Mouse (Mus musculus) retina, postnatal 7 days (tissue): ENCODE results near the gene Aak1.
A peak's percentile ranks its signal among the peaks of the same experiment; 100 is the strongest.
"Not testable (repeated sequence)": the region's sequence is repeated elsewhere in the genome, so short reads cannot be mapped to it uniquely, and the experiment has no call there.

Source experiments
- DNase-seq: peaks from one replicate; pipeline ENCODE4 v3.0.0-alpha.2; 2012; ENCODE audit warnings: low read depth, low spot score

Gene Aak1

GRCm38 (mm10) chr6:86839089-86839488 is 10.2 kb upstream of the Aak1 start:
- no peak for DNase-seq

GRCm38 (mm10) chr6:86841949-86842348 is 7.4 kb upstream of the Aak1 start:
- no peak for DNase-seq

DNA sequence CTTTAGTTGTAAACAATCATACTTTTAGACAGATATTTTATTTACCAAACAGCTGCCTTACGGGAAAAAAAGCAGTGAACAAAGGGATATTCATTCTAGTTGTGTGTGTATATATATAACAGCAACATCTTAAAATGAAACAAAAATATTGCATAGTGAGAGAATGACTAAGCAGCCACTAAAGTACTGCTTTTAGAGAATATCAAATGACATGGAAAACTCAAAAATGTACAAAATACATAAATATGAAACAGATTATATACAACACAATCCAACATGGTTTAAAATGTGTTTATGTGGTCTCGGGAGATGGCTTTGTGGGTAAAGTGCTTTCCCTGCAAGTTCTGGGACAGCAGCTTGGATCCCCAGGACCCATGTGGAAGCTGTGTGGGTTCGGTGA is 5.7 kb upstream of the Aak1 start:
- DNase-seq = no peak

DNA sequence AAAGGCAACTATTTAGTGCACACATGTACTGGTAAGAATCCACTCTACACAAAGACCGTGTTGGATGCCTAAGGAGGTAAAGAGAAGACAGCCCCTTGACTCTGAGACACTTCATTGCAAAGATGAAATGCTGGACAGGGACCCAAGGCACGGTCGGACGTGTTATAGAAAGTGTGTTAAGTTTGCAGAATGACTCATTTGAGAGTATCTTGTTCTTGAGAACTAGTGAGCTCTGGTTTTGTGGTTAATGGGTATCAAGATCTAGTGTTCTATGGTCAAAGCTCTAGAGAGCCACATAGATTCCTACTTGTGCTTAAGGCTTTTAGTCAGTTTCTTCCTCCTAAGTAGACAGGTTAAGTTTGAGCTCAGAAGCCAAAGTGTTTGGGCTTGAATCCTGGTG is 2.9 kb upstream of the Aak1 start:
- DNase-seq = no peak

DNA sequence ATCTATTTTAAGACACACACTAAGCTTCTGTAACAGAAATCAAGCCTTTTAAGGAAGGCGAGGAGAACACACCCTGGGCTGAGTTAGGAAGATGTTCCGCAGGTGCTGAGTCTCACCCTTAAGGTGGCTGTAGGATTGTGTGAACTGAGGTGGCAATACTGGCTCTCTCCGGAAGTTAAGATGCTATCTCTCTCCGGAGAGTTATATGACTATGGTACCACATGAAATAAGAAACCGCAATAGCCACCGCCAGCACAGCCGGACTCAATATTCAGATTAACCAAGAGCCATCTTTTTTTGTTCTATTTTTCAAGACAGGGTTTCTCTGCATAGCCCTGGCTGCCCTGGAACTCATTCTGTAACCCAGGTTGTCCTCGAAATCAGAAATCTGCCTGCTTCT is 1.5 kb upstream of the Aak1 start:
- DNase-seq = no peak

GRCm38 (mm10) chr6:86848580-86848914 is 770 bp upstream of the Aak1 start:
- DNase-seq = no peak

- DNase-seq = peak; percentile 4
Observed at GRCm38 (mm10) chr6:86849692-86850445, 552 bp downstream of the Aak1 start.

DNA sequence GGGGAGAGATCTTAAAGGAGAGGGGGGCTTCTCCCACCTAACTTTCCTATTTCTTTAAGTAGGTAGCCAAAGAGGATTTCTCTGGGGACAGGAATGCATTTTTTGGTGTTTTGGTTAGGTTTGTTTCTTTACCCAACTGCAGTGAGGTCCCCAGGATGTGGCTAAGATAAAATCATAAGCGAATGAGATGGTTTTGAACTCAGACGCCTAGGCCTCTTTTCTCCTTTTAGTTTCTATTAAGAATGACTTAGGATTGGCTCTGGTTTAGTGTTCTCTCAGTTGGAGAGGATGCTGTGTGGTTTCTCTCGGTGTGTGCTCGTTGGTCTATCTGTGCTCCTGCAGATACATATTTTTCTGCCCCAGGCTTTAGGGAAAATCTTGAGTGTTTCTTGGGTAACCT is 1.3 kb downstream of the Aak1 start:
- DNase-seq = no peak

DNA sequence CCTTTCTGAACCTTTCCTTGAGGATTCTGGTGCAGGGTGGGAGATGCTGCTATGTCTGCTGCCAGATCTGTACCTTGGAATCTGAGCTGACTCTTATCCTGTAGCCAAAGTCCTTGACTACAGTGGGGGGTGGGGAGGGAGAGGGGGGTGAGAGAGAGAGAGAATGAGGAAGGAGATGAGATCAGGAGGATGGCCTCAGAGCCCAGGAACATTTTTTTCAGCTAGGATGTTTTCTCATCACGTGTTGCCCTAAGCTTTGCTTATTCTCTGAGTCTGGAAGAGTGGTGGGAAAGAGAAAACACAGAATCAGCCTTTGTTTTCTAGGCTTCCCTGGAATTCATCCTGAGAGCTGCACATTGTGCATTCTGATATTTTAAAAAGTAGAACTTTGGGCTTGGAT is 2.2 kb downstream of the Aak1 start:
- peak; percentile 4 for DNase-seq

GRCm38 (mm10) chr6:86853928-86854327 is 4.6 kb downstream of the Aak1 start:
- no peak for DNase-seq

GRCm38 (mm10) chr6:86854941-86855340 is 5.6 kb downstream of the Aak1 start:
- no peak for DNase-seq

- no peak for DNase-seq
Observed at GRCm38 (mm10) chr6:86858606-86859005, 9.3 kb downstream of the Aak1 start.

- no peak for DNase-seq
Observed at GRCm38 (mm10) chr6:86860732-86861463, 11.6 kb downstream of the Aak1 start.

DNA sequence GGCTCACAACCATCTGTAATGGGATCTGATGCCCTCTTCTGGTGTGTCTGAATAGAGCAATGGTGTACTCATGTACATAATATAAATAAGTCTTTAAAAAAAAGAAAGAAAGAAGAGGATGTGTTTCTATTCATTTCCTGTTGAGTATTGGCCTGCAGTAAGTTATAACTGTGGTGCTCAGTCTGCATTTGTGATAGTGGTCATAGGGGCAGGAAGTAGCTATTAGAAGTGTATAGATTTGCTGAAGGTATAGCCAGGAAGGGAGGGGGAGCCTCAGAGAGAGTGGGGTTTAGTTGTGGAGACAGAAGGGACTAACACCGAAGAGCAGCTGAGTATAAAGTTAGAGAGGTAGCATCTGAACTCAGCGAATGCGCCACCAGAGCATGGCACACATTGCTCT is 15.0 kb downstream of the Aak1 start:
- DNase-seq = no peak

- DNase-seq = no peak
Observed at GRCm38 (mm10) chr6:86870335-86870734, 21.0 kb downstream of the Aak1 start.

DNA sequence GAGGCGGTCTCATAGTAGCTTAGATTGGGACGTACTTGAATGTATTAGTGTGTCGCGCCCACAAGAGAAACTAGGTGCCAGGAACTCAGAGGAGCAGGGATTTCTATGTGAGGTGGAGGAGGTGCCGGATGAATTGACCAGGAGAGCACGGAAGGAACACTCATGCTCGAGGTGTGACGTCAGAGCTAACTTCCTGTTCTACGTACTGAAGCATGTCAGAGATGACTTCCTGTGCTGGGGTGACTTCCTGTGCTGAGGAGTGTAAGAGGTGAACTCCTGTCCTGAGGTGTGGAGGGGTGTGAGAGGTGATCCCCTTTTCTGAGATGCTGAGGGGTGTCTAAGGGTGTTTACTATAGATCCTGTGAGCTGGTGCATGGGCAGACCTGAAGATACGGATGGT is 22.5 kb downstream of the Aak1 start:
- no peak for DNase-seq

- no peak for DNase-seq
Observed at GRCm38 (mm10) chr6:86874711-86875375, 25.5 kb downstream of the Aak1 start.

DNA sequence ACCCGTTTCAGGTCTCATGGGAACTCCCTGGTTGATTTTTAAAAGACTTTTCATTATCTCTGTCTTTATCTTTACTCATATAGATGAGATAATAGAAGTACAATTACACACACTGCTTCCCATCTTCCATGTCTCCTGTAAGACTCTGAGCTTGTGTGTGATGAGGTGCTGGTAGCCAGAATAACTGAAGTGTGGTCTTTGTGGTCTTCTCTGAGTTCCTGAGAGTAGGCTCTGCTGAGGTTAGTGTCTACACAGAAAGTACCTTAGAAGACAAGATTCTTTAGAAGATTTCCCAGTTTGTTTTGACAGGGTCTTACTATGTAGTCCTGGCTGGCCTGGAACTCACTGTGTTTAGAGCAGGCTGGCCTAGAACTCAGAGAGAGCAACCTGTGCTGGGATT is 27.1 kb downstream of the Aak1 start:
- DNase-seq = no peak

DNA sequence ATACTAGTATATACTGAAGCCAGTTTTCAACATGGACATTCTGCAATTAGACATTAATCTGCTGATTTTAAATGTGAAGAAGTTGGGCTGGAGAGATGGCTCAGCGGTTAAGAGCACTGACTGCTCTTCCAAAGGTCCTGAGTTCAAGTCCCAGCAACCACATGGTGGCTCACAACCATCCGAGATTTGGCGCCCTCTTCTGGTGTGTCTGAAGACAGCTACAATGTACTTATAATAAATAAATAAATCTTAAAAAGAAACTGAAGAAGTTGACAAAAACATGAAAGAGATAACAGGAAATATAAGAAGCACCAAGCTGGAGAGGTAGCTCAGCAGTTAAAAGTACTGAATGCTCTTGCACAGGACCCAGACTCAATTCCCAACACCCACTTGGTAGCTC is 29.3 kb downstream of the Aak1 start:
- not testable (repeated sequence) for DNase-seq

GRCm38 (mm10) chr6:86879314-86879713 is 30.0 kb downstream of the Aak1 start:
- no peak for DNase-seq

DNA sequence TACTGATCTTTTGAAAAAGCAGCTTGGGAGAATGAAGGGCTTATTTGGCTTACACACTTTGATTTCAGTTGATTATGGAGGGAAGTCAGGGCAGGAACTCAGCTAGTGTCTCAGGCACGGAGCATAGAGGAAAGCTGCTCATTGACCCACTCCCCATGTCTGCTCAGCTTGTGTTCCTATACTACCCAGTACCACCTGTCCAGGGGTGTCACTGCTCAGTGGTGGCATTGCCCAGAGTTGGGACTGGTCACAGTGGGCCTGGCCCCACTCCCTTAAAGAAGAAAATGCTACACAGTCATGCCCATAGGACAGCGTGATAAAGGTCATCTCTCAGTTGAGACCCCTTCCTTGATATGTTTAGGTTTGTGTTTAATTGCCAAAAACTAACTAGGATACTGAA is 34.9 kb downstream of the Aak1 start:
- no peak for DNase-seq

DNA sequence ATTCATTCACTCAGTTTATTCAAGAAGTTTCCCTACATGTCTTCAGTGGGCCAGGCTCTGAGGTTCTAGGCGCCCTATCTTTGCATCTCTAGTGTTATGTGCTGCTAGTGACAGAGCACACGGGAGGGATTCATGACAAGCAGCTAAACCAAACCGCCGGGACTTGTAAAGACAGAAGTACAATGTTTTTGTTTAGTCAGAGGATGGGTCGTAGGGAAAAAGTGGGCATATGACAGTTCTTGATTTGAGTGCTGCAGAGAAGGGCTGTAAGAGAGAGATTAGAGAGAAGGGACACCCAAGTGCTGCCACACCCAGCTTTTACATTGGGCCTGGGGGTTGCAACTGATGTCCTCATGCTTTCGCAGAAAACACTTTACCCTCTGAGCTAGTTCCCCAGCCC is 35.4 kb downstream of the Aak1 start:
- DNase-seq = no peak
